Mouse (Mus musculus) layer of hippocampus, adult 8-10 months (tissue): ENCODE measurements at regions not wholly inside any gene's neighbourhood (a gene's known extent, or its start where the extent isn't known, plus 50 kb on each side); places are given as distances from the start of the nearest gene placed in this dataset.

ENCODE experiments used
- DNase-seq, 2 experiments: peaks; one replicate each; pipeline ENCODE4 v3.0.0; 2022; ENCODE audit warnings: low spot score in 2 of 2

DNA sequence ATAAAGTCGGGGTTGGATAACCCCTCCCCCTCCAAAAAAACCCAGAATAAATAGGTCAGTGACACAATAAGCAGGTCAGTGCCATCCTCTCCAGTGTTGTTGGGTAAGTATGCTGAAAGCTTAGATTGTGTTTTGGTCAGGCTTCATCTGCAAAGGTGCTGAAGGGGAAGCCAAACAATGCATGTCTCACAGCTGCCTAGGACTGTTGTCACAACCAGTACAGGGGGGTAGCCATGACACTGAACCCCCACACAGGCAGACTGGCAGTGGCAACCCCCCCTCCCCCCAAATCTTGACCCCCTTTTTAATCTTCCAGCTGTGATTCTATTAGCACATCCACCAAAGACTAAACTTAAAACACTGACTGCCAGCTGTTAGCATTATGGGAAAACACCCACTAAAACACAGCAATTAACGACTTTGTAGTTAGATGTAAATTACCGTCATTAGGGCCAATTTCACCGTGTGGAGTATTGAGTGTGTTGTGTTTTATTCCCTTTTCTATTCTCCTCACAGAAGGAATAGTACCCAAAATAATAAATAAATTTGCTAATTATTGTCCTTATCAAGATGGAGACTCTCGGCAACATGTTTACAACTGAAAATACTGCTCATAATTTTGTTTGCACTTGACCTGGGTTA, 105.5 kb upstream of the Ufm1 start:
- DNase-seq = no peak

GRCm38 (mm10) chr3:53965142-53965541, 101.5 kb upstream of the Ufm1 start:
- DNase-seq = no peak

- DNase-seq = no peak
These were observed 90.2 kb upstream of the Ufm1 start for GRCm38 (mm10) chr3:53953801-53954200.

GRCm38 (mm10) chr3:53939684-53940189, 76.1 kb upstream of the Ufm1 start:
- no peak for DNase-seq

GRCm38 (mm10) chr3:53931745-53932144, 68.1 kb upstream of the Ufm1 start:
- DNase-seq = no peak

DNA sequence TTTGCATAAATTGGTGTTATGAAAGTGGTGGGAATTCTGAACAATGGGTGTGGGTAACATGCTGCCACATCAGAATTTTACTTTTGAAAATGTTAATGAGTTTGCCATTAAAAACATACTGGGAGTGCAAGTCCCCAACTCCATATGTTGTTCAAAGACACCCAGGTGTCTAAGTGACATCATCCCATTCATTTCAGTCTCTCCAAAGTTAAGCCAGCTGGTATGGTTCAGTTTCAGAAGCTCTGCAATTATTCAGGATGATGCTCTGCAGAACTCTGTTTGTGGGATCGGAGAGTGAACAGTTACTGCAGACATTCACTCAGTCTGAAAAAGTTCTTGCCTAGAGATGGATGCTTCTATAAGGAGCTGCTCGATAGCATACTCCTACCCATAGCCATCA, 56.3 kb upstream of the Ufm1 start:
- peak; percentile 50 to 54 for DNase-seq

- DNase-seq = no peak
These were observed 55.9 kb upstream of the Ufm1 start for GRCm38 (mm10) chr3:53919541-53919940.

DNA sequence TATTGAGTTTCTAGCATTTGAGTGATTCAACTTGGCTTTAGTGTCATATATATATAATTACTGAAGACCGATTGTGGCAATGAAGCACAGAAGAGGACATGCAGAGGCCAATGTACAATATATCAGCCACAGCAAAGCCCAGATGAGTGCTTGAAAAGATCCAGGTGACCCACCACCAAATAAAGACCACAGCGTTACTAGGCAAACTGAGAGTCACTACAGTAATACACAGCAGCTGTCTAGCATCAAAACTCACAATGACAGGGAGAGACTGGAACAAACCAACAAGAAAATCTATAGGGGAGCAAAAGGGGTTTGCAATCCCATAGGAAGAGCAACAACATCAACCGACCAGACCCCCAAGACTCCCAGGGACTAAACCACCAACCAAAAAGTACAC, 54.3 kb upstream of the Ufm1 start:
- DNase-seq = no peak

DNA sequence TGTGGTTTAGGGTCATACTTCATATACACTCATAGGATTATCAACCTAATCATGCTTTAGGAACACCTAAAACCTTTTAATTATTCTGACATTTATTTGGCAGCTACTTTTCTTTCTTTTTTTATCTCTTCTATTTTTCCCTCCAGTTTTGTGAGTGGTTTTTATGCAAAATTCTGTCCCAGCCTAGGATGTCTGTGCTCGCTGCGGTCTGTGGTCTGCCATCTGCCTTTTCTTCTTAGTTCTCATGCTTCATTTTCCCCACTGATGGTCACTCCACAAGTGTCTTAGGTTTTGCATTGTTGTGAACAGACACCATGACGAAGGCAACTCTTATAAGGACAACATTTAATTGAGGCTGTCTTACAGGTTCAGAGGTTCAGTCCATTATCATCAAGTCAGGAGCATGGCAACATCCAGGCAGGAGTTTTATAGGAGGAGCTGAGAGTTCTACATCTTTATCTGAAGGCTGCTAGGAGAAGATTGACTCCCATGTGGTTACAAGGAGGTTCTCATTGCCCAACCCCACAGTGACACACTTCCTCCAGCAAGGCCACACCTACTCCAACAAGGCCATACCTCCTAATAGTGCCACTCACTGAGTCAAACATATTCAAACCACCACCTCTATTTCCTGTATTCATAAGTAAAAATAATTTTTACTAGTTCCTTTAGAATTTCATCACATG, 50.5 kb upstream of the Ufm1 start:
- no peak for DNase-seq
